Mouse (Mus musculus): ENCODE data around the gene Gm10228.
"Not testable (repeated sequence)": the region's sequence is repeated elsewhere in the genome, so short reads cannot be mapped to it uniquely, and the experiment has no call there.

Gm10228 gene

GRCm38 (mm10) chr16:89041372-89041771 lies at the start of gene Gm10228:
Gene Gm10228, minus strand, starts transcription at chr16:89041472.
- DNase-seq (ENCODE audit: low read depth, low spot score), result not testable (repeated sequence)

GRCm38 (mm10) chr16:89071041-89071440 lies 29.8 kb upstream of the Gm10228 start:
- not testable (repeated sequence) for DNase-seq (ENCODE audit: low read depth, low spot score)

- not testable (repeated sequence) for DNase-seq (ENCODE audit: low read depth, low spot score)
These were observed 22.6 kb upstream of the Gm10228 start, which contains the start of gene 1110025L11Rik for GRCm38 (mm10) chr16:89063902-89064301. Gene 1110025L11Rik, minus strand, starts transcription at chr16:89064002.

GRCm38 (mm10) chr16:89047783-89048182 lies 6.5 kb upstream of the Gm10228 start, which contains the start of gene Krtap6-5:
Gene Krtap6-5, minus strand, starts transcription at chr16:89047883.
- DNase-seq (ENCODE audit: low read depth, low spot score), result no peak

- not testable (repeated sequence) for DNase-seq (ENCODE audit: low read depth, low spot score)
These were observed 9.9 kb downstream of the Gm10228 start, which contains the start of gene Krtap6-1 for GRCm38 (mm10) chr16:89031399-89031798. Gene Krtap6-1, plus strand, starts transcription at chr16:89031699.

GRCm38 (mm10) chr16:89014984-89015383 lies 26.3 kb downstream of the Gm10228 start, which contains the start of gene Gm10229:
Gene Gm10229, plus strand, starts transcription at chr16:89015284.
- DNase-seq (ENCODE audit: low read depth, low spot score), result not testable (repeated sequence)

- no peak for DNase-seq (ENCODE audit: low read depth, low spot score)
These were observed 27.3 kb downstream of the Gm10228 start for GRCm38 (mm10) chr16:89013973-89014372.

- no peak for DNase-seq (ENCODE audit: low read depth, low spot score)
These were observed 30.6 kb downstream of the Gm10228 start, which contains the start of gene Krtap22-2 for GRCm38 (mm10) chr16:89010659-89011058. Gene Krtap22-2, minus strand, starts transcription at chr16:89010759.
